ENCODE assay signal across 12 mouse cellular contexts in the genomic region with DNA sequence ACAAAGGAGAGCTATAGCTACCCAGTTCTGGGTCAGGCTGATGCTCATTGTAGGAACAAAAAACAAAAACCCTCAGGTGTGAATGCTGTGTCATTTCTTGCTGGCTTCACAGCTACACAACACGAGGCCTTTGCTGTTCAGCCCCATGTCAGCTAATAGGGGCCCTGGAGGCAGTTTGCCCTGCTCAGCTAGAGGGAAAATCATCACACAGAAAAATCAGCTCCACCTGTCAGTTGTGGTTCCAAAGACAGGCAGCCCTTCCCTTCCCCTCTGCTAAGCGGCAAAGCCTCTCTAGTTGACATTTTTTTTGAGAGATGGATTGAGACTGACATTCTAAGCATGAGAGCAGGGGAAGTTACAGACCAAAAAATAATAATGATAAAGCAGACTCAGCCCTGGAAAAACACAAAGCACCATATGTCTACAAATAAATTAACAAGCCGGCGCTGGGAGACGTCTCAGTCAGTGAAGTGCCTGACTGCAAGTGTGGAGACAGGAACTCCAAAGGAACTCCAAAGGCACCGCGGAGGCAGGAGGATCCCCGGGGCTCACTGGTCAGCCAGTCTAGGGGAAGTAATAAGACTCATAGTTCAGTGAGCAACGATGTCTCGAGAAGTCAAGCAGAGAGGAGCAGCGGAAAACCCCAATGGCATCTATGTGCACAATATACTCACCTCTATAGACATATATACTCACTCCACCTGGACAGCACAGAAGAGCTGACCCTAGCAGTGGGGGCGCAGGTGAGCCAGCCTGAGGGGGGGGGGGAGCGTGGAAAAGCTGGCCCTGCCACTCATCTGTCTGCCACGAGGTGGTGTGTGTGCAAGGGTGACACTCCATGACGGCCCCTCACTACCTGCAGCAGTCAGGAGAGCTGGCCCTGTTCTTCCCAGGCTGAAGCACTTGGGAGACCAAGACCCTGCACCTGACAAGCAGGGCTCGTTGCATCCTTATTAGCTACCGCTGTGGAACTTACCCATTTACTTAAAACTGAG.
DNase-seq lines count a peak whose midpoint lies in the region; ATAC-seq and TF ChIP-seq lines count a peak whose summit lies in the region.
"Had no signal": no experiment of that assay in that cellular context is flagged by ENCODE, and none has a peak within 500 bp of the region (broad histone marks: within the 10 kb centered on the region; RNA-seq: fewer than 3 reads in every experiment).

No protein-coding gene starts in this region.

- WGBS in liver, postnatal 0 days (ENCODE audit: insufficient replicate concordance), result 54% methylated on average over 17 of the region's 17 CpGs
- 57% methylated on average over 17 of the region's 17 CpGs for WGBS in hindbrain, embryonic 12.5 days

- no peak overlapping the region for H3K4me2 ChIP-seq in liver, postnatal 0 days (ENCODE audit: low read depth, low read length)
- H3K4me2 ChIP-seq in hindbrain, embryonic 12.5 days (replicated peaks), result no peak overlapping the region
- H3K4me2 ChIP-seq: limb, embryonic 12.5 days; neural tube, embryonic 12.5 days had no signal

- ATAC-seq in CD4-positive, CD25-positive, alpha-beta regulatory T cell, adult 4 months, result no peak
- ATAC-seq in liver, postnatal 0 days, result no peak
- 0 out of 2 replicates have a peak, but pooled peaks have one; percentile 20 for ATAC-seq in hindbrain, embryonic 12.5 days (ENCODE audit: low FRiP score)
- no peak for ATAC-seq in erythroblast, adult 5-6 weeks (replicated peaks; ENCODE audit: low FRiP score, poor library complexity, severe bottlenecking)

- H3K4me1 ChIP-seq in liver, postnatal 0 days (ENCODE audit: insufficient read depth), result 0 out of 2 replicates have a peak, but pooled peaks cover 4% of the 10 kb centered on the region
- H3K4me1 ChIP-seq in hindbrain, embryonic 12.5 days, result peaks cover 11% of the 10 kb centered on the region
- H3K4me1 ChIP-seq: limb, embryonic 12.5 days had no signal

- no peaks in the 10 kb centered on the region for H3K27me3 ChIP-seq in liver, postnatal 0 days (ENCODE audit: insufficient read depth, low read length)
- H3K27me3 ChIP-seq in hindbrain, embryonic 12.5 days, result no peaks in the 10 kb centered on the region
- H3K27me3 ChIP-seq: limb, embryonic 12.5 days; neural tube, embryonic 12.5 days had no signal

- TF ChIP-seq EP300 in liver, postnatal 0 days (IDR thresholded peaks at IDR 0.05; ENCODE audit: low read depth), result no peak

- TF ChIP-seq CTCF in liver, postnatal 0 days (IDR thresholded peaks at IDR 0.05; ENCODE audit: low read depth), result peak; percentile 33

- H3K4me3 ChIP-seq in liver, postnatal 0 days (ENCODE audit: low read depth, low read length), result no peak overlapping the region
- no peak overlapping the region for H3K4me3 ChIP-seq in hindbrain, embryonic 12.5 days
- H3K4me3 ChIP-seq: limb, embryonic 12.5 days; neural tube, embryonic 12.5 days had no signal

- H3K9me3 ChIP-seq in liver, postnatal 0 days (ENCODE audit: low read length), result no peaks in the 10 kb centered on the region
- H3K9me3 ChIP-seq in hindbrain, embryonic 12.5 days (replicated peaks), result peaks cover 8% of the 10 kb centered on the region; the same call in 1 of the 2 replicates

- no peak overlapping the region for H3K27ac ChIP-seq in liver, postnatal 0 days (ENCODE audit: low read depth)
- no peak overlapping the region for H3K27ac ChIP-seq in hindbrain, embryonic 12.5 days
- H3K27ac ChIP-seq: limb, embryonic 12.5 days; neural tube, embryonic 12.5 days had no signal

- H3K36me3 ChIP-seq in liver, postnatal 0 days (replicated peaks; ENCODE audit: insufficient read depth, low read length), result no peaks in the 10 kb centered on the region
- H3K36me3 ChIP-seq in hindbrain, embryonic 12.5 days, result no peaks in the 10 kb centered on the region
- H3K36me3 ChIP-seq: limb, embryonic 12.5 days; neural tube, embryonic 12.5 days had no signal

- H3K9ac ChIP-seq in liver, postnatal 0 days (replicated peaks), result no peak overlapping the region
- no peak overlapping the region for H3K9ac ChIP-seq in hindbrain, embryonic 12.5 days
- H3K9ac ChIP-seq: limb, embryonic 12.5 days; neural tube, embryonic 12.5 days had no signal

- DNase-seq in CD4-positive, CD25-positive, alpha-beta regulatory T cell, adult 2 months (ENCODE audit: low read depth, low spot score), result peak; percentile 19
- DNase-seq in liver, postnatal 0 days, result no peak
- no peak for DNase-seq in liver
- DNase-seq in naive thymus-derived CD4-positive, alpha-beta T cell, adult 2 months (ENCODE audit: low read depth), result peak; percentile 10
- no peak for DNase-seq in embryo, embryonic 9.5 days (ENCODE audit: extremely low spot score)
- DNase-seq: kidney, adult 2 months; layer of hippocampus, adult 9-11 months had no signal

Comparison
In these comparisons a context has a peak if more than half of its experiments do, and no peak if none do; other contexts are left out.
1. DNase-seq: peak in CD4-positive, CD25-positive, alpha-beta regulatory T cell, adult 2 months (single experiment) and naive thymus-derived CD4-positive, alpha-beta T cell, adult 2 months (single experiment); none in liver, postnatal 0 days (single experiment), liver (single experiment) and embryo, embryonic 9.5 days (single experiment).